Mouse (Mus musculus) telencephalon, adult 2 months (tissue): ENCODE data around the gene Med25.

Source experiments
- DNase-seq: peaks from one replicate; pipeline ENCODE4 v3.0.0-alpha.2; 2011; ENCODE audit warnings: low read depth, low spot score

The Med25 gene

DNA sequence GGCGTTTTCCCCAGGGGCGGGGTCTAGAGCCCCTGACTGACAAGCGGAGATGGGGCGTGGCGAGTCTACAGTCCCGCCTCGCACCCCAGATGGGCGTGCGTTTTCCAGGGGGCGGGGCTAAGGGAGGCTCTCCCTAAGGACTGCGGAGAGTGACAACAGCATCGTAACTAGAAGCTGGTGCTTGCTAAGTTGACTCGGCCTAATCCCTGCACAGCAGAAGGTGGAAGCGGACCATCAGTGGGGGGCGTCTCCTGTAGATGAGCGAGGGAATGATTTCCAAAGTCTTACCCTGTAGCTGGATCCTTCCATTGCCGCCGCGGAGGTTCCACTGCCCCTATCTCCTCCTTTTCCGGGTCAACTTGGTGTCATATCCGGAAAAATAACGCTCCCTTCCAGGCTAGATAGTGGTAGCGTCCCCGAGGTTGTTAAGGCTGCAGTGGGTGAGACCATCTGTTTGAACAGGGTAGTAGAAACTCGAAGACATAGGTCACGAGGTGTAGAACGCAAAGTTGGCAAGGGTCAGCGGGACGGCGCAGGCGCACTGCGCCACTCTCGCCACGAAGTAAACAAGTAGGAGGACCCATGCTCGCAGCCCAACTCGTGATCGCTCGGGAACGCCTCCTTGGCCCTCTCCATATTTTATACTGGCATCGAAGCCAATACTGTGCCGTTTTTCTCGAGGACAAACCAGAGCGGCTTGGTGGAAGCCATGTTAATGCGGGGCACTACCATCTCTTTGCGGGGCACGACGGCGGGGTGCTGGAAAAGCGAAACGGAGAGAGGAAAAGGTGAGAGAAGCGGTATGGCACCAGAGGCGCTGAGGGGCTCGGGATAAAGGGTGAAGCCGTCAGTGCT is 43.7 kb downstream of the Med25 start, which contains the start of the genes Akt1s1 and Tbc1d17:
Akt1s1 (plus strand) TSS at position 431 of the 855 bp plus-strand sequence.
Tbc1d17 (minus strand) TSS at position 519 of the 855 bp plus-strand sequence.
- peak; percentile 100 for DNase-seq

DNA sequence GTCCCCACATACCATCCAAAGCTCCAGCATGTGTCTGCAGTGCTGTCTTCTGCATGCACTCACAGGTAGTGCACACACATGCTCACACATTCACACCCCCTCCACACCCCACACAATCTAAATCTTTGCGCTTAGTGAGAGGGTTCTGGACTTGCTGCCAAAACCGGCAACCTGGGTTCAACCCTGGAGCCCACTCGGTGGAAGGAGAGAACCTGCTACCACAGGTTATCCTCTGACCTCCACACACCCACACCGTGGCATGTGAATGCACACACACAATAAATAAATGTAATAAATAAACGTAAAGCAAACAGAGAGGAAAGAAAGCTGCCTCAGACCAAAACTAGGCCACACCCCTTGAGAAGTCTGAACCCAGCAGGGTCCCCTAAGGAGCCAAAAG is 44.7 kb downstream of the Med25 start:
- DNase-seq = no peak

DNA sequence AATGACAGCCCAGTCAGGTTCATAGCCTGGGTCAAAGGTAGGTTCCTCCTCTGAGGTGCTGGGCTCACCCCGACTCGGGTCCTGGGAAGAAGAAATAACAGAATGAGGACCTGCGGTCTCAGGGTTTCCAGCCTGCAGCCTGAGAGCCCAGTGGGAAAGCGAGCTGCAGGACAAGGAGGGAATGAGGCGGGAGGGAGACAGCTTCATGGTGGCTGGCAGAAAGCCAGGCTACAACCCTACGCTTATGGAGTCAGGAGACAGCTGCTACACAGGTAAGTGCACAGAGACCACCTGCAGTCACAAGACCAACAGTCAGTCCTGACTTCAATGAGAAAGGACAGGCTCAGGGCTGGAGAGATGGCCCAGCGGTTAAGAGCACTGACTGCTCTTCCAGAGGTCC is 45.7 kb downstream of the Med25 start:
- no peak for DNase-seq

DNA sequence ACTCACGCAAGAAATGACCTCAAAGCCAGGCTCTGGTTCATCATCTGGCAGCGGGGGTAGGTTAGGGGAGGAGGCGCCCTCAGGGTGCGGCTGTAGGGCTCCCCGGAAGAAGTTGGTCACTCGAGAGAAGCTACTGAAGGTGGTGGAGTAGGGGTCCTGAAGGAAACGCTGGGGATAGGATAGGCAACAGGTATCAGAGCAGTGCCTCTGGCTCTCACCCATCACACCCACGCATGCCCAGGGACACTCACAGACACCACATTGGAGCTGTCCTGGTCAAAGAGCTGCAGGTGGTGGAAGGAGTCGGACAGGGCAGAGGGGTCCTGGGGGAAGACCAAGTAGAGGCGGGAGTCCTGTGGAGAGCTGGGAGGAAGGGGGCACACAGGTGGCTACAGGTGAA is 47.5 kb downstream of the Med25 start:
- DNase-seq = no peak

DNA sequence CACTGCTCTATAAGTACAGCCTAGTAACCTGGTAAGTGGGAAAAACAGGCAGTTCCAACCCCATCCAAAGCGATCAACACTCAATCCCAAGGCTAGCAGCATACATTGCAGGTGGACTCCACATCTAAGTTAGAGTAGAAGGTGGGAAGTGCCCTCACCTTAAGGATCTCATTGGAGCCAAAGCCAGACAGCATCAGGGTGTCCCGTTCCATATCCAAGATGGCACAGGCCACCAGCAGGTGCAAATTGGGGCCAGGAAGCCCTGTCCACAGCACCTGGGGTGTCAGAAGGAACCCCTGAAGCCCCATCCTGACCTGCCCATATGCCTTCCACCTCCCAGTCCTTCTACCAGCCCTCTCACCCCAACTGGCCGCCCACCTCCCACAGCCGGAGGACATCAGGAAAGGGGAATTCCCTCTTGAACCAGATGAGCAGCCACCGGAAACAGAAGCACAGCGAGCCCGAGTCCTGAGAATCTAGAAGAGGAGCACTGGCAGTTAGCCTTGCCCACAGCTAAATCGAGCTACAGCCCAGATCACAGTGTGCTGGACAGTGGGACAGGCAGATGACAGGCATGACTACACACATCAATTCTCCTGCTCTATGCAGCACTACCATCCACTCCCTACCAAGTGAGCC is 50.6 kb downstream of the Med25 start:
- DNase-seq = no peak

DNA sequence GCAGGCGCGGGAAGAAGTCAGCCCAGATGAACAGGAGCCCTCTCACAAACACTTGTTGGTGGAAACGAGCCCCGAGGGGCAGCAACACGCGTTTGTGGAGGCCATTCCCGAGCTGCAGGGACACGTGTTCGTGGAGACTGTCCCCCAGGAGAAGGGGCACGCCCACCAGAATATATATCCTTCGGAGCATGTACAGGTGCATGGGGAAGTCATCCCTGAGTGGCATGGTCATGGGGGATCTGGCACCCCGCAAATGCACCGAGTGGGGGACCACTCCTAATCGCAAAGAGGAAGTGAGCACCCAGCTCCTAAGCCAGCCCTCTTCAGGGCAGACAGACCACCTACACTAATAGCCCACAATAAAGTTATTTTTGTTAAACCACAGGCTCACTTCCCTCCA is 52.1 kb downstream of the Med25 start:
- DNase-seq = no peak

DNA sequence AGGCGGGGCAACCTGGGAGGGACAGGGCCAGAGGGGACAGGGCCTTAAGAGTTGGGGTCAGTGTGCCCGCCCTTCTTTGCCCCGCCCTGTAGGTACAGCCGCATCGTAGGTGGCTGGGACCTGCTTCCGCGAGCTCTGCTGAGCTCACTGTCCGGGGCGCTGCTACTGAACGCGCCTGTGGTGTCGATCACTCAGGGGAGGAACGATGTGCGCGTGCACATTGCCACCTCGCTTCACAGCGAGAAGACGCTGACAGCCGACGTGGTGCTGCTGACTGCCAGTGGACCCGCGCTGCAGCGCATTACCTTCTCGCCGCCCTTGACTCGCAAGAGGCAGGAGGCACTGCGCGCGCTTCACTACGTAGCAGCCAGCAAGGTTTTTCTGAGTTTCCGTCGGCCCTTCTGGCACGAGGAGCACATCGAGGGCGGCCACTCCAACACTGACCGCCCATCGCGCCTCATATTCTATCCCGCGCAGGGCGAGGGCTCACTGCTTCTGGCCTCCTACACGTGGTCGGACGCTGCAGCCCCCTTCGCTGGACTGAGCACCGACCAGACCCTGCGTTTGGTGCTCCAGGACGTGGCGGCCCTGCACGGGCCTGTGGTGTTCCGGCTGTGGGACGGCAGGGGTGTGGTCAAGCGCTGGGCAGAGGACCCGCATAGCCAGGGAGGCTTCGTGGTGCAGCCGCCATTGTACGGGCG is 52.9 kb downstream of the Med25 start:
- no peak for DNase-seq

DNA sequence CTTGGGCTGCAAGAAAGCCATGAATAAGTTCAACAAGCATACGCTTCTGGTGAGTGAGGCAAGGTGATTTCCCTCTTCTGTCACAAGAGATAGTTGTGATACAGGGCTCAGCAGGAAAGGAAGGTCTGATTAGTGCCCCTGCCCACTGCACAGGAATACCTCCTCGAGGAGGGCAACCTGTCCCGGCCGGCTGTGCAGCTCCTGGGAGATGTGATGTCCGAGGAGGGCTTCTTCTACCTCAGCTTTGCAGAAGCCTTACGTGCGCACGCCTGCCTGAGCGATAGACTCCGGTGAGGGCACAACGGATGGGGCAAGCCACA is 53.4 kb downstream of the Med25 start:
- DNase-seq = no peak

DNA sequence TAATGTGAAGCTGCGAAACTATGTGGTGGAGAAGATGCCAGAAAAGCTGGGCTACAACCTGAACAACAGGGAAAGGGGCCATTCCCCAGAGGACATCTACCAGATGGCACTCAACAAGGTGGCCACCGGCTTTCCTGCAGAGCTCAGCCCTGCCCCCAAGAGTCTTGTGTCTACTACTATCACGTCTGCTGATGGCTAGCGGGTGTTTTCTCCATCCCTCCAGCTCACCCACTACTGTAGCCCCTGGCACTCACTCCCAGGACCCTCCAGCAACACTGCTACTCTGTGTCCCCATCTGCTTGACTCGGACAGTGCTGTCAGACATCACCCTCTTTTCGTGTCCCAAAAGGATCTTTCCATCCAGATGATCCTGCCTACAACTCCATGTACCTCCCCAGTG is 54.4 kb downstream of the Med25 start:
- no peak for DNase-seq

DNA sequence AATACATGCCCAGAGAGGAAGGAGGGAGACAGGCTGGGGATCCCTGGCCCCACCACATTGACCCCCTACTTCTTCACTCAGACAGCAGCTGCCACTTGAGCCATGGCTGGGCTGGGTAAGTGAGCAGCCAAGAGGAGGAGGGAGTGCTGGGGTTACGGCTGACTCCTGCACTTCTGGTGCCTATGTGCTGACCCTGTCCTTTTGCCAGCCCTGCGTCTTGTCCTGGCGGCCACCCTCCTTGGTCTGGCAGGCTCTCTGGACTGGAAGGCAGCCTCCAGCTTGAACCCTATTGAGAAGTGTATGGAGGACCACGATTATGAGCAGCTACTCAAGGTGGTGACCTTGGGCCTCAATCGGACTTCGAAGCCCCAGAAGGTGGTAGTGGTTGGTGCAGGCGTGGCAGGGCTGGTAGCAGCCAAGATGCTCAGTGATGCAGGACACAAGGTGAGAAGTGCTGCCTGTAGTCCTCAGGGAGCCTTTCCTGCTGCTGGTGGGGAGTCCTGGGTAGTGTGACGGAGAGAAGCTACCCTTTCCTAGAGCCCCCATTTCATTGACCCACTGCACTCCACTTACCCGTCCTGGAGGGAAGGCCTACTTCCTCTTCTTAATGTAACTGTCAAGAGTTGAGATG is 56.0 kb downstream of the Med25 start:
- DNase-seq = no peak

DNA sequence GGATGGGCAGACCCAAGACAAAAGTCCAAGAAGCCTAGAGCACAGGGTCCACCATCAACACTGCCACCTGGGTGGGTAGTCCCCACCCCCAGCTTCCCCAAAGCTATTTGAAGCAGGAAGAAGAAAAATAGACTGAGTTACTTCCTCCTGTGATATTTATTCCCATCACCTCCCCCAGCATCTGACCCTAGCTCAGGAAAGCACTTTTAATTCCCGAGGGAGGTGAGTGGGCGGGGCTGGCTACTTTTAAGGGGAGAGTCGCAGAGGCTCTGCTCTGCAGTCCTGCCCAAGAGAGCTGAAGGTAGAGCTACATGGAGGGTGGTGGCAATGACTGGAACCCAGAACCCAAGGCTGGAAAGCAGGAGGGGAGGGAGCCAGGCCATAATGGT is 56.5 kb downstream of the Med25 start:
- DNase-seq = no peak

DNA sequence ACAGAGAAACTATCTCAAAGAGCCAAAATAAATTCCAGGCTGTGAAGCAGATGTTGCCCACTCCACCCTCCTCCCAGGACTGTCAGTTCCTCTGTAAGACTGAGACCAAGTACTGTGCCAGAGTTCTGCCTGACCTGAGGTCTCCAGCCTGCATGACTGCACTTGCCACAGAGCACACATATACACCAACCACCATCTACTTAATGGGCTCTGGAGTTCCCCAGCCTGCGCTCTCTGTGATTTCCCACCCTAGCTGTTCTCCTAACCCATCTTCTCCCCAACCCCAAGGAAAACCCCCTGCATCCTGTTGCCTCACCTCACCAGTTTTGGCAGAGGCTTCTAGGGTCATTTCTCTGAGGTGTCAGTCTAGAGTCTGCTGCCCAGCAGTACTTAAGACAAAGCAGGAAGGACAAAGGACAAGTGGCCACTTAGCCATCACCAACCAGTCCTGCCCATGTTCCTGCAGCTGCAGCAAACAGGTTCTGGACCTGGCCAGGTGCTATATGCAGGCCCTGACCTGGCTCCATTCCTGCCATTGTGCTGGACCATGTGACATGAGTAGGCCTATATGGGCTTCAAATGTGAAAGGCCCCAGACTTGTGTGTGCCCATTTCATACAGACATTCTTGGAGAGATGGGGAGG is 57.0 kb downstream of the Med25 start:
- DNase-seq = no peak

DNA sequence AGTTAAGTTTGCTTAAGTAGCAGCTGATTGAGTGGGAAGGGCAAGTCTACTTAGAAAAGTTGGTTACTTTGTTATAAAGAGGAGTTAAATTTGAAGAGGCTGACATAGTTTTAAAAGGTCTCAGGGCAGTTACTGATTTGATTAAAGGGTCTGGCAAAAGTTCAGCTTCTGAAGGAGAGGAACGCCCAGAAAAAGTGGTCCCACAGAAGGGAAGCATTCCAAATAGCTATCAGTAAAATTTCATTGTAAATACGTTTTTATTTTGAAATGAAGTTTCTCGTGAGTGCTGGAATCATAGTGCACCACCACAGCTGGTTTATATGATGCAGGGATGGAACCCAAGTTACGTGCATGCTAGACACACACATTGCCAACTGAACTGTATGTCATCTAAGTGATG is 59.7 kb downstream of the Med25 start:
- DNase-seq = no peak

DNA sequence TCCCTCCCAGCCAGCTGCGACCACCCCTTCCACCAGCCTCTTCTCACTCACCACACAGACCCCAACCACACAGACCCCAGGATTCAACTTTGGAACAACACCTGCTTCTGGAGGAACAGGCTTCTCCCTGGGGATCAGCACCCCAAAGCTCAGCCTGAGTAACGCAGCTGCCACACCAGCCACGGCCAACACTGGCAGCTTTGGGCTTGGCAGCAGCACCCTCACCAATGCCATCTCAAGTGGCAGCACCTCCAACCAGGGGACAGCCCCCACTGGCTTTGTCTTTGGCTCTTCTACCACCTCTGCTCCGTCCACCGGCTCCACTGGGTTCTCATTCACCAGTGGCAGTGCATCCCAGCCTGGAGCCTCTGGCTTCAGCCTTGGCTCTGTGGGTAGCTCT is 63.8 kb downstream of the Med25 start:
- no peak for DNase-seq

DNA sequence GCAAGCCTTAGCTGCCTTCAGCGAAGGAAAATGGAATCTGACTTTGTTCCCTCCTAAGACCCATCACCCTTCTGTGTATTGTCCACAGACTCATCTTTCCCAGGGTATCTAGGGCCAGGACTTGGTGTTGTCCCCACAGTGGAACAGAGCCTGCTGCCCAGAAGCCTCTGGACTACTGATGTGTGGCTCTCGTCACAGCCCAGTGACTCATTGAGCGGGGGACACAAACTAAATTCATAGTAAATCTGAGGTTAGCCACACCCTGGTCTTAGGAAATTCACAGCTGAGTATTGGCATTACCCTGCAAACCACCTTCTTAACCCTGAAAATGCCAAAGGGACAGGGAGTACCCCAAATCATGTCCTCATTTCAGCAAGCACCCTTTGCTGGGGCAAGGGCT is 65.7 kb downstream of the Med25 start:
- no peak for DNase-seq
